Comparison of ENCODE assay signal across 14 mouse cellular contexts in genomic region chr14:101326477-101326941, GRCm38 (mm10).
DNase-seq lines count a peak whose midpoint lies in the region; ATAC-seq lines count a peak whose summit lies in the region.
"Had no signal": no experiment of that assay in that cellular context is flagged by ENCODE, and none has a peak within 500 bp of the region (broad histone marks: within the 10 kb centered on the region; RNA-seq: fewer than 3 reads in every experiment).

No protein-coding gene starts in this region.

- peak overlapping the region; percentile 24; the same call in 1 of the 2 replicates for H3K4me2 ChIP-seq in heart, embryonic 12.5 days
- no peak overlapping the region for H3K4me2 ChIP-seq in midbrain, embryonic 13.5 days (replicated peaks)
- H3K4me2 ChIP-seq: embryonic facial prominence, embryonic 13.5 days; liver, embryonic 15.5 days had no signal

- 0 out of 2 replicates have a peak, but pooled peaks cover 2% of the 10 kb centered on the region for H3K4me1 ChIP-seq in heart, embryonic 12.5 days (replicated peaks)
- peaks cover 15% of the 10 kb centered on the region for H3K4me1 ChIP-seq in midbrain, embryonic 13.5 days (replicated peaks)
- H3K4me1 ChIP-seq: liver, embryonic 15.5 days had no signal

- DNase-seq in heart, adult 8-10 months (ENCODE audit: low spot score): no peak
- peak; percentile 24 for DNase-seq in Muller cell, postnatal 12 days (ENCODE audit: inconsistent ontology term)
- peak; percentile 3 for DNase-seq in embryo, embryonic 11.5 days (ENCODE audit: low read depth, low spot score)
- no peak for DNase-seq in left cerebral cortex, adult 18-20 months (ENCODE audit: low spot score in 2 of 2)
- no peak for DNase-seq in gastrocnemius, postnatal 4 days (ENCODE audit: low spot score in 2 of 2)
- DNase-seq in T-cell, adult 2 months (ENCODE audit: low spot score): no peak
- DNase-seq: adrenal gland, postnatal 10 days; heart, adult 2 months; kidney, postnatal 4 days had no signal

- H3K27ac ChIP-seq in heart, embryonic 12.5 days (ENCODE audit: poor library complexity, severe bottlenecking): no peak overlapping the region
- H3K27ac ChIP-seq in midbrain, embryonic 13.5 days: peak overlapping the region; percentile 25; the same call in 1 of the 2 replicates
- H3K27ac ChIP-seq: embryonic facial prominence, embryonic 13.5 days; heart, adult 2 months; liver, embryonic 15.5 days had no signal

- H3K27me3 ChIP-seq in heart, embryonic 12.5 days (replicated peaks): no peaks in the 10 kb centered on the region
- no peaks in the 10 kb centered on the region for H3K27me3 ChIP-seq in midbrain, embryonic 13.5 days
- H3K27me3 ChIP-seq: embryonic facial prominence, embryonic 13.5 days; liver, embryonic 15.5 days had no signal

- 34% methylated on average over 12 of the region's 12 CpGs for WGBS in heart, embryonic 12.5 days
- 58% methylated on average over 12 of the region's 12 CpGs for WGBS in midbrain, embryonic 13.5 days

- H3K9ac ChIP-seq in heart, embryonic 12.5 days: no peak overlapping the region
- H3K9ac ChIP-seq in midbrain, embryonic 13.5 days (replicated peaks): no peak overlapping the region
- H3K9ac ChIP-seq: embryonic facial prominence, embryonic 13.5 days; liver, embryonic 15.5 days had no signal

- no peak for ATAC-seq in heart, embryonic 12.5 days (ENCODE audit: insufficient number of reproducible peaks, low FRiP score)
- ATAC-seq in midbrain, embryonic 13.5 days: peak; percentile 49; the same call in 1 of the 2 replicates
- ATAC-seq: inflammation-experienced regulatory T-cells, adult 6 months had no signal

- no peaks in the 10 kb centered on the region for H3K36me3 ChIP-seq in heart, embryonic 12.5 days
- no peaks in the 10 kb centered on the region for H3K36me3 ChIP-seq in midbrain, embryonic 13.5 days
- H3K36me3 ChIP-seq: embryonic facial prominence, embryonic 13.5 days; liver, embryonic 15.5 days had no signal

- no peak overlapping the region for H3K4me3 ChIP-seq in heart, embryonic 12.5 days
- no peak overlapping the region for H3K4me3 ChIP-seq in midbrain, embryonic 13.5 days (replicated peaks)
- H3K4me3 ChIP-seq: embryonic facial prominence, embryonic 13.5 days; heart, adult 2 months; liver, embryonic 15.5 days had no signal

- no peaks in the 10 kb centered on the region for H3K9me3 ChIP-seq in heart, embryonic 12.5 days (replicated peaks)
- H3K9me3 ChIP-seq in midbrain, embryonic 13.5 days: no peaks in the 10 kb centered on the region
- H3K9me3 ChIP-seq: embryonic facial prominence, embryonic 13.5 days; liver, embryonic 15.5 days had no signal

Comparison
In these comparisons a context has a peak if more than half of its experiments do, and no peak if none do; other contexts are left out.
1. DNase-seq: peak in Muller cell, postnatal 12 days (single experiment) and embryo, embryonic 11.5 days (single experiment); none in heart, adult 8-10 months (single experiment), left cerebral cortex, adult 18-20 months (0 of 2), gastrocnemius, postnatal 4 days (0 of 2) and T-cell, adult 2 months (single experiment).